25 mouse cellular contexts compared by ENCODE assay signal in genomic region chr19:22952480-22952879, GRCm38 (mm10).
A peak's percentile ranks its signal among the peaks of the same experiment; 100 is the strongest.
DNase-seq lines count a peak whose midpoint lies in the region; ATAC-seq and TF ChIP-seq lines count a peak whose summit lies in the region.
"Had no signal": no experiment of that assay in that cellular context is flagged by ENCODE, and none has a peak within 500 bp of the region (broad histone marks: within the 10 kb centered on the region; RNA-seq: fewer than 3 reads in every experiment).

No protein-coding gene starts in this region.

- no peak for ATAC-seq in forebrain, postnatal 0 days
- ATAC-seq: activated CD4-positive, CD25-positive, alpha-beta regulatory T cell, adult 4 months; CD4-positive, CD25-positive, alpha-beta regulatory T cell, adult 4 months; forebrain, embryonic 13.5 days; forebrain, embryonic 15.5 days had no signal

- H3K36me3 ChIP-seq in heart, adult 2 months (ENCODE audit: control insufficient read depth, insufficient read depth, low read length): no peaks in the 10 kb centered on the region
- H3K36me3 ChIP-seq in forebrain, postnatal 0 days (ENCODE audit: insufficient read depth): no peaks in the 10 kb centered on the region
- H3K36me3 ChIP-seq: embryonic facial prominence, embryonic 10.5 days; embryonic facial prominence, embryonic 12.5 days; forebrain, embryonic 15.5 days; G1E had no signal

- TF ChIP-seq CTCF in heart, adult 2 months (IDR thresholded peaks at IDR 0.05): no peak
- TF ChIP-seq CTCF in forebrain, postnatal 0 days (IDR thresholded peaks at IDR 0.05; ENCODE audit: low read depth): no peak

- no peak overlapping the region for H3K27ac ChIP-seq in heart, adult 2 months
- H3K27ac ChIP-seq in forebrain, postnatal 0 days (ENCODE audit: low read depth, low read length): no peak overlapping the region
- H3K27ac ChIP-seq: embryonic facial prominence, embryonic 10.5 days; embryonic facial prominence, embryonic 12.5 days; forebrain, embryonic 13.5 days; forebrain, embryonic 15.5 days had no signal

- TF ChIP-seq POLR2A in heart, adult 2 months (IDR thresholded peaks at IDR 0.05; ENCODE audit: insufficient read depth, low read depth, low read length): no peak

- H3K9ac ChIP-seq in heart, adult 2 months (ENCODE audit: low read depth, low read length): no peak overlapping the region
- no peak overlapping the region for H3K9ac ChIP-seq in forebrain, postnatal 0 days
- H3K9ac ChIP-seq: embryonic facial prominence, embryonic 12.5 days; forebrain, embryonic 13.5 days; forebrain, embryonic 15.5 days had no signal

- H3K9me3 ChIP-seq in forebrain, postnatal 0 days (ENCODE audit: low read length): no peaks in the 10 kb centered on the region
- H3K9me3 ChIP-seq: embryonic facial prominence, embryonic 10.5 days; embryonic facial prominence, embryonic 12.5 days; forebrain, embryonic 15.5 days; G1E had no signal

- no peaks in the 10 kb centered on the region for H3K27me3 ChIP-seq in heart, adult 2 months (ENCODE audit: control insufficient read depth, insufficient read depth, low read length)
- no peaks in the 10 kb centered on the region for H3K27me3 ChIP-seq in forebrain, postnatal 0 days (ENCODE audit: insufficient read depth, low read length)
- H3K27me3 ChIP-seq: CH12.LX; embryonic facial prominence, embryonic 12.5 days; forebrain, embryonic 13.5 days; forebrain, embryonic 15.5 days had no signal

- H3K79me2 ChIP-seq in heart, adult 2 months (replicated peaks; ENCODE audit: control insufficient read depth, insufficient read depth, low read length): no peaks in the 10 kb centered on the region

- 82% methylated on average over 3 of the region's 3 CpGs for WGBS in heart, adult 2 months
- 86% methylated on average over 3 of the region's 3 CpGs for WGBS in forebrain, postnatal 0 days

- no peak overlapping the region for H3K4me2 ChIP-seq in forebrain, postnatal 0 days (ENCODE audit: low read depth)
- H3K4me2 ChIP-seq: embryonic facial prominence, embryonic 12.5 days; forebrain, embryonic 13.5 days; forebrain, embryonic 15.5 days had no signal

- H3K4me3 ChIP-seq in heart, adult 2 months: no peak overlapping the region
- no peak overlapping the region for H3K4me3 ChIP-seq in forebrain, postnatal 0 days (ENCODE audit: low read depth, low read length)
- H3K4me3 ChIP-seq: embryonic facial prominence, embryonic 10.5 days; embryonic facial prominence, embryonic 12.5 days; forebrain, embryonic 13.5 days; forebrain, embryonic 15.5 days had no signal

- no peak for TF ChIP-seq EP300 in heart, adult 2 months (IDR thresholded peaks at IDR 0.05; ENCODE audit: insufficient read depth, low read depth, low read length)

- intact Hi-C loops in heart, adult 2 months (cut with DNase I): no loop called here

- no peaks in the 10 kb centered on the region for H3K4me1 ChIP-seq in heart, adult 2 months (ENCODE audit: control insufficient read depth, insufficient read depth, low read length)
- H3K4me1 ChIP-seq in forebrain, postnatal 0 days (ENCODE audit: insufficient read depth): no peaks in the 10 kb centered on the region
- H3K4me1 ChIP-seq: embryonic facial prominence, embryonic 10.5 days; embryonic facial prominence, embryonic 12.5 days; forebrain, embryonic 13.5 days; forebrain, embryonic 15.5 days had no signal

- DNase-seq in heart, adult 11 months: peak; percentile 68
- DNase-seq in heart, adult 2 months: no peak
- peak; percentile 65 for DNase-seq in 3T3-L1 (ENCODE audit: low read depth, low spot score)
- DNase-seq in NIH3T3 (ENCODE audit: low read depth): peak; percentile 59
- peak; percentile 55 for DNase-seq in brain, adult 2 months (ENCODE audit: low read depth, low spot score)
- no peak for DNase-seq in cerebellum, postnatal 10 days
- DNase-seq in urinary bladder, adult 18-20 months (ENCODE audit: low spot score in 2 of 2): no peak
- no peak for DNase-seq in forebrain, postnatal 0 days
- DNase-seq: adrenal gland, adult 8-10 months; adrenal gland, postnatal 14 days; adrenal gland, postnatal 36 days; B cell, adult 2 months; cerebellum, adult 11 months; cerebellum, adult 18-20 months; cerebellum, adult 8-10 months; cerebellum, adult 9-11 months; cerebellum, postnatal 25 days had no signal

Comparison
In these comparisons a context has a peak if more than half of its experiments do, and no peak if none do; other contexts are left out.
1. DNase-seq: peak in heart, adult 11 months (single experiment), 3T3-L1 (single experiment), NIH3T3 (single experiment) and brain, adult 2 months (single experiment); none in heart, adult 2 months (0 of 2), cerebellum, postnatal 10 days (0 of 2), urinary bladder, adult 18-20 months (0 of 2) and forebrain, postnatal 0 days (single experiment).